Mouse (Mus musculus) heart, embryonic 11.5 days (tissue): ENCODE measurements around the gene Gfra1. TPM values are rescaled to one million over a fixed set of nuclear protein-coding genes. Genes with fewer than 3 reads are reported as not detected.

ENCODE experiments used
- ATAC-seq: fragments of 200-750 bp; cut with Nextera tagmentation; replicated peaks from 2 replicates; pipeline ENCODE4 v1.8.0; 2017; ENCODE audit warnings: moderate library complexity; ENCODE audit not compliant: insufficient number of reproducible peaks, low FRiP score, low TSS enrichment
- H3K27ac ChIP-seq: fragments of 300-500 bp; sonication (generic); 2 replicates; pipeline ENCODE4 v1.5.1; 2014; ENCODE audit warnings: mild to moderate bottlenecking, low read depth, low read length
- H3K27me3 ChIP-seq: fragments of 300-500 bp; sonication (generic); 2 replicates; pipeline ENCODE4 v1.6.1; 2014; ENCODE audit warnings: mild to moderate bottlenecking, low read length, mixed read lengths; ENCODE audit not compliant: control insufficient read depth, insufficient read depth
- H3K36me3 ChIP-seq: fragments of 300-500 bp; sonication (generic); 2 replicates; pipeline ENCODE4 v1.6.1; 2014; ENCODE audit warnings: mild to moderate bottlenecking, low read length, moderate library complexity, mixed read lengths; ENCODE audit not compliant: control insufficient read depth, insufficient read depth
- H3K4me1 ChIP-seq: fragments of 300-500 bp; sonication (generic); 2 replicates; pipeline ENCODE4 v1.6.1; 2014; ENCODE audit warnings: low read length; ENCODE audit not compliant: control insufficient read depth, insufficient read depth
- H3K4me2 ChIP-seq: fragments of 300-500 bp; sonication (generic); 2 replicates; pipeline ENCODE4 v1.6.1; 2014; ENCODE audit warnings: mild to moderate bottlenecking, moderate library complexity
- H3K4me3 ChIP-seq: fragments of 300-500 bp; sonication (generic); 2 replicates; pipeline ENCODE4 v1.5.1; 2014; ENCODE audit warnings: low read depth, low read length
- H3K9ac ChIP-seq: fragments of 300-500 bp; sonication (generic); 2 replicates; pipeline ENCODE4 v1.6.1; 2014; ENCODE audit warnings: mild to moderate bottlenecking, low read depth, low read length, moderate library complexity
- H3K9me3 ChIP-seq: fragments of 300-500 bp; sonication (generic); replicated peaks from 2 replicates; pipeline ENCODE4 v1.6.1; 2016; ENCODE audit warnings: low read length; ENCODE audit not compliant: control insufficient read depth
- WGBS: fragments of 180-500 bp; shearing (Covaris S2); extraction: QIAGEN DNeasy Blood & Tissue Kit; methylation state at CpG from one replicate; pipeline ENCODE4 v1.1.7; 2014; ENCODE audit not compliant: insufficient replicate concordance; 5-methylcytosine and 5-hydroxymethylcytosine counted together
- polyA plus RNA-seq: library from polyadenylated mRNA; unstranded; fragments of >200 nt; fragmentation: Nextera tagmentation; extraction: Ambion mirVana; gene quantifications from 2 replicates; pipeline ENCODE4 v1.2.1, GENCODE M21; 2014

The Gfra1 gene
- polyA plus RNA-seq, 1 experiment from 2014 or later = 3.8 TPM

- H3K9ac ChIP-seq = no peak overlapping the region
- 76% methylated on average over 2 of the region's 2 CpGs for WGBS
- no peak for ATAC-seq
These were observed 157.8 kb downstream of the Gfra1 start for GRCm38 (mm10) chr19:58297926-58298325.

DNA sequence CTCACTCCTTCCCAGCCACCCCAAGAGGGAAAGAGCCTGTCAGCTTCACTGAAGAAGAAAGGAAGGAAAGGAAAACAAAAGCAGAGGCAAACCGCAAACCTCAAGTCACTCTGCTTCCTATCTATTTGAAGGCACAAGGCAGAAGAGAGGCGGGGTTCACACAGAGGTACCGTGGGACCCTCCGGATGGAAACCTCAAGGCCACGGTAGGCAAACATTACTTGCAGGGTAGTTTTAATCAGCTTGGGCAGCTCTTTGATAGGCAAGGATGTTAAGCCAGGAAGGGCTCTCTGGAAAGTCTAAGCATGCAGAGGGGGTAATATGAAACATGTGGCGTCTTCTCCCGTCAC, 158.9 kb downstream of the Gfra1 start:
- H3K36me3 ChIP-seq = no peaks in the 10 kb centered on the region
- H3K4me3 ChIP-seq = no peak overlapping the region
- no peak overlapping the region for H3K27ac ChIP-seq
- no peak for ATAC-seq
- H3K4me1 ChIP-seq = no peaks in the 10 kb centered on the region
- no peak overlapping the region for H3K9ac ChIP-seq
- H3K4me2 ChIP-seq = no peak overlapping the region
- no peaks in the 10 kb centered on the region for H3K9me3 ChIP-seq
- H3K27me3 ChIP-seq = no peaks in the 10 kb centered on the region
- 38% methylated on average over 7 of the region's 7 CpGs for WGBS

More at GRCm38 (mm10) chr19:58297926-58298325, 157.8 kb downstream of the Gfra1 start:
- H3K4me1 ChIP-seq = no peaks in the 10 kb centered on the region
- H3K27ac ChIP-seq = no peak overlapping the region
- no peak overlapping the region for H3K4me3 ChIP-seq
- no peaks in the 10 kb centered on the region for H3K9me3 ChIP-seq
- H3K36me3 ChIP-seq = no peaks in the 10 kb centered on the region
- H3K4me2 ChIP-seq = no peak overlapping the region
- no peaks in the 10 kb centered on the region for H3K27me3 ChIP-seq

DNA sequence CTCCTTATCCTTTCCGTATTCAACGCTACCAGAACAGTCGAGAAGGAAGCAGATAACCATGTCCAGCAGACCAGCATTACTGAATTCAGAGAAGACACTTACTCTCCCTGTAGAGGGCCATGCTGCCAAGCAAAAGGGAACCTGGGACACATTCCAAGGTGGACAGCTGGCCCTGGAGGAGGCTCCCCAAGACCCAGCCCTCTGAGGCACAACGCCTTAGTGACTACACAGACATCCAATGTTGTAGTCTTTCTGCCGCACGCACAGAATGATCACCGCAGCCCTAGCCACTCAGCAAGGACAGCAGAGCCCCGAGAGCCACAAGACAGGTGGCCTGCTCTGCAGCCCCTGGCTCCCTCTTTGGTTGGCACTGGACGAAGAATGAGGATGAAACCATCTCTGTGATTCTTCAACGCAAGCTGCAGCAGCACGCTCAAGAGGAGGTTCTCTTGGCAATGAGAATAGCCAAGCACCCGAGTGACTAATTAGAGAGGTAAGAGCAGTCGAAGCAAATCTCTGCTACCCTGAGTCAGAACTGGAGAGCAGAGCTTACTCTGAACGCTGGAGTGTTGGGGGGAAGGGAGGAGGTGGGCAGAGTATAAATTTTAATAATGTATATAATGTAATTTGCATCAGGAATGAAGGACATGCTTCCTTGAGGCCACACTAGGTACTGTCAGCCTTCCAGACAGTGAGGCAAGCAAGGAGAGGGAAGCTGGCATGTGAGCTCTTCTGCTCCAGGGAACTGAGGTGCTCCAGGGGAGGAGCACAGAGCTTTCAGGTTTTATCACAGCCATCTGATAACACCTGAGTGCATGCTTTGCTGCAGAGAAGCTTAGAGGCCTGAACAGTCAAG, 159.5 kb downstream of the Gfra1 start:
- no peak overlapping the region for H3K4me3 ChIP-seq
- 72% methylated on average over 14 of the region's 14 CpGs for WGBS
- ATAC-seq = no peak
- H3K9me3 ChIP-seq = no peaks in the 10 kb centered on the region
- no peaks in the 10 kb centered on the region for H3K36me3 ChIP-seq
- H3K27ac ChIP-seq = no peak overlapping the region
- no peak overlapping the region for H3K9ac ChIP-seq
- H3K4me2 ChIP-seq = no peak overlapping the region
- no peaks in the 10 kb centered on the region for H3K27me3 ChIP-seq
- H3K4me1 ChIP-seq = no peaks in the 10 kb centered on the region

GRCm38 (mm10) chr19:58288145-58288544, 167.6 kb downstream of the Gfra1 start:
- Histone ChIP-seq H3K27ac (no peak overlapping the region), H3K4me2 (no peak overlapping the region), H3K4me1 (no peaks in the 10 kb centered on the region), H3K36me3 (no peaks in the 10 kb centered on the region), H3K27me3 (no peaks in the 10 kb centered on the region), H3K9me3 (no peaks in the 10 kb centered on the region), H3K9ac (no peak overlapping the region), H3K4me3 (no peak overlapping the region)
- no peak for ATAC-seq
- 73% methylated on average over 6 of the region's 6 CpGs for WGBS

GRCm38 (mm10) chr19:58275281-58275680, 180.4 kb downstream of the Gfra1 start:
- Histone ChIP-seq H3K4me2 (no peak overlapping the region), H3K9me3 (no peaks in the 10 kb centered on the region), H3K27me3 (no peaks in the 10 kb centered on the region), H3K27ac (no peak overlapping the region), H3K36me3 (no peaks in the 10 kb centered on the region), H3K4me3 (no peak overlapping the region), H3K4me1 (no peaks in the 10 kb centered on the region), H3K9ac (no peak overlapping the region)
- WGBS = 66% methylated on average over 9 of the region's 9 CpGs
- ATAC-seq = no peak

DNA sequence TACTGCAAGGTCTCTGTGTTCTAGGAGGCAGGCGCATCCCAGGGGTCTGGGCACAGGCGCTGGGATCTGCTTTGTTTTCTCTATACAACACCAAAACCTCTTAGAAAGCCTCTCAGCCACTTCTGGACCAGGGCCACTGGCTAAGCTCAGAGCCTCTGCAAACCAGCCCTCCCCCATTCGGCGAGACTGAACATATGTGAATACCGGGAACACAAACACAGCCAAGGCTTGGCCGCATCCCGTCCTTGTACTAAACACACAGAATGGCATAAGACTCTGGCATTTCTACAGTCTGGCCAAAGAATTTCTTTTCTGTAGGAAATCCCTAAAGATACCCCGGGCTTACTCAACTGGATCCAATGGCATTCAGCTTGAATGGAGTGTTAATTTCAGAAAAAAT, 183.9 kb downstream of the Gfra1 start:
- Histone ChIP-seq H3K27ac (no peak overlapping the region), H3K36me3 (no peaks in the 10 kb centered on the region), H3K9ac (no peak overlapping the region), H3K27me3 (no peaks in the 10 kb centered on the region), H3K4me2 (no peak overlapping the region), H3K4me3 (no peak overlapping the region), H3K4me1 (no peaks in the 10 kb centered on the region), H3K9me3 (no peaks in the 10 kb centered on the region)
- 84% methylated on average over 8 of the region's 8 CpGs for WGBS
- no peak for ATAC-seq

GRCm38 (mm10) chr19:58270778-58271177, 184.9 kb downstream of the Gfra1 start:
- Histone ChIP-seq H3K27me3 (no peaks in the 10 kb centered on the region), H3K9me3 (no peaks in the 10 kb centered on the region), H3K36me3 (no peaks in the 10 kb centered on the region), H3K27ac (no peak overlapping the region), H3K4me1 (no peaks in the 10 kb centered on the region), H3K4me3 (no peak overlapping the region), H3K9ac (no peak overlapping the region), H3K4me2 (no peak overlapping the region)
- ATAC-seq = no peak
- WGBS = 79% methylated on average over 5 of the region's 5 CpGs

DNA sequence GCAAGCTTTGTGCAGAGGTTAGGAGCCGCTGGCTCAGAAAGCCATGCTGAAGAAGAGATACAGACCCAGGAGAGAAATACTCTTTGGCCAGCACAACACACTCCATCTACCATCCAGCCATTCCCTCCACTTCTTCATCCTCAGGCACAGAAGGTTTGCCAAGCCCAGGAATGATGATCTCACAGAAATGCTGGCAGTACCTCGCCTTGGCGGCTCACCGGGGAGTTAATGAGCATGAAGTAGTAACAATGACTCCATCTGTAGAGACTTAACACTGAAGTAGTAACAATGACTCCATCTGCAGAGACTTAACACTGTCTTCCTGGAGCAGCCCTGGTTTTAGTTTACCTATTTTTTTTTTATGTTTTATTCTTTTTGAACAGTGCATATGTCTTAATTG, 187.2 kb downstream of the Gfra1 start:
- no peak for ATAC-seq
- no peak overlapping the region for H3K4me3 ChIP-seq
- no peaks in the 10 kb centered on the region for H3K27me3 ChIP-seq
- H3K9ac ChIP-seq = no peak overlapping the region
- H3K9me3 ChIP-seq = no peaks in the 10 kb centered on the region
- H3K36me3 ChIP-seq = no peaks in the 10 kb centered on the region
- 76% methylated on average over 4 of the region's 4 CpGs for WGBS
- H3K4me2 ChIP-seq = no peak overlapping the region
- no peaks in the 10 kb centered on the region for H3K4me1 ChIP-seq
- H3K27ac ChIP-seq = no peak overlapping the region

DNA sequence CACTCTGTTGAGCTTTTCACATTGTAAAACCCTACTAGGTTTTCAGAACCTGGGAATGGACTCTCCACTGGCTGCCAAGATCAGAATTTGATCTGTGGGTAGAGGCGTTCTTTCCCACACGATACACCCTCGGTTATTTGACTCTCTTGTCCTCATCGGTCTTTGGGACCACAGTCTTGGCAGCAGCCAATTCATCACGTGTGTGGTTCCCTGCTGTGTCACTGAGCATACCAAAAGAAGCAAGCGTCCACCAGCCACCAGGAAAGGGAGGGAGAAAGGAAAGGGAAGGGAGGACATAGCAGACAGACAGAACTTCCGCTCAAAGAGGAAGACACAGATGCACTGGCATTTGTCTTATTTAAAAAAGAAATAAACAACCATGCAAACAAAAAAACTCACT, 189.1 kb downstream of the Gfra1 start:
- Histone ChIP-seq H3K4me1 (no peaks in the 10 kb centered on the region), H3K27ac (no peak overlapping the region), H3K9ac (no peak overlapping the region), H3K27me3 (no peaks in the 10 kb centered on the region), H3K4me2 (no peak overlapping the region), H3K36me3 (no peaks in the 10 kb centered on the region), H3K4me3 (no peak overlapping the region), H3K9me3 (no peaks in the 10 kb centered on the region)
- WGBS = 60% methylated on average over 7 of the region's 7 CpGs
- ATAC-seq = no peak
